Mouse (Mus musculus) neural tube, embryonic 15.5 days (tissue): ENCODE results near the gene Olfr1378. TPM values are rescaled to one million over a fixed set of nuclear protein-coding genes. Genes with fewer than 3 reads are reported as not detected.

Experiments used
- ATAC-seq: fragments of 200-750 bp; cut with Nextera tagmentation; 2 replicates; pipeline ENCODE4 v1.8.0; 2017; ENCODE audit warnings: mild to moderate bottlenecking, moderate TSS enrichment, moderate library complexity; ENCODE audit not compliant: low FRiP score
- H3K27ac ChIP-seq: fragments of 300-500 bp; sonication (generic); replicated peaks from 2 replicates; pipeline ENCODE4 v1.5.1; 2015; ENCODE audit warnings: mild to moderate bottlenecking, inconsistent platforms
- H3K27me3 ChIP-seq: fragments of 300-500 bp; sonication (generic); replicated peaks from 2 replicates; pipeline ENCODE4 v1.6.1; 2015; ENCODE audit warnings: inconsistent platforms
- H3K36me3 ChIP-seq: fragments of 300-500 bp; sonication (generic); 2 replicates; pipeline ENCODE4 v1.6.1; 2015; ENCODE audit warnings: inconsistent platforms
- H3K4me1 ChIP-seq: fragments of 300-500 bp; sonication (generic); 2 replicates; pipeline ENCODE4 v1.6.1; 2015; ENCODE audit warnings: inconsistent platforms
- H3K4me2 ChIP-seq: fragments of 300-500 bp; sonication (generic); 2 replicates; pipeline ENCODE4 v1.6.1; 2015; ENCODE audit warnings: inconsistent platforms, mild to moderate bottlenecking, moderate library complexity
- H3K4me3 ChIP-seq: fragments of 300-500 bp; sonication (generic); replicated peaks from 2 replicates; pipeline ENCODE4 v1.5.1; 2015; ENCODE audit warnings: mild to moderate bottlenecking, inconsistent platforms
- H3K9ac ChIP-seq: fragments of 300-500 bp; sonication (generic); replicated peaks from 2 replicates; pipeline ENCODE4 v1.6.1; 2015; ENCODE audit warnings: mild to moderate bottlenecking, inconsistent platforms
- H3K9me3 ChIP-seq: fragments of 300-500 bp; sonication (generic); replicated peaks from 2 replicates; pipeline ENCODE4 v1.6.1; 2016; ENCODE audit warnings: inconsistent platforms
- WGBS: fragments of 180-500 bp; shearing (Covaris S2); methylation state at CpG from one replicate; pipeline ENCODE4 v1.1.7; 2015; ENCODE audit warnings: mixed read lengths; 5-methylcytosine and 5-hydroxymethylcytosine counted together
- polyA plus RNA-seq: library from polyadenylated mRNA; unstranded; fragments of >200 nt; fragmentation: Nextera tagmentation; extraction: Ambion mirVana; gene quantifications from 2 replicates; pipeline ENCODE4 v1.2.1, GENCODE M21; 2015

The Olfr1378 gene
- polyA plus RNA-seq, 1 experiment from 2014 or later: not detected

- WGBS: 75% methylated on average over 4 of the region's 4 CpGs
Measured at GRCm38 (mm10) chr11:50977216-50977615, 10.9 kb downstream of the Olfr1378 start.

GRCm38 (mm10) chr11:50981667-50982066 lies 15.3 kb downstream of the Olfr1378 start, which contains the start of gene Olfr1377:
Gene Olfr1377 (plus strand): TSS chr11:50981967.
- ATAC-seq: no peak
- 75% methylated on average over 5 of the region's 5 CpGs for WGBS
- no peaks in the 10 kb centered on the region for H3K36me3 ChIP-seq
- H3K4me2 ChIP-seq: no peak within 1 kb of the TSS
- H3K4me1 ChIP-seq: no peaks in the 10 kb centered on the region
- no peaks in the 10 kb centered on the region for H3K9me3 ChIP-seq
- H3K9ac ChIP-seq: no peak within 1 kb of the TSS
- no peaks in the 10 kb centered on the region for H3K27me3 ChIP-seq
- H3K4me3 ChIP-seq: no peak within 1 kb of the TSS
- no peak within 1 kb of the TSS for H3K27ac ChIP-seq

More at GRCm38 (mm10) chr11:50977216-50977615, 10.9 kb downstream of the Olfr1378 start:
- Histone ChIP-seq H3K4me3 (no peak overlapping the region), H3K4me2 (no peak overlapping the region), H3K4me1 (no peaks in the 10 kb centered on the region), H3K9ac (no peak overlapping the region), H3K36me3 (no peaks in the 10 kb centered on the region), H3K27ac (no peak overlapping the region), H3K27me3 (no peaks in the 10 kb centered on the region), H3K9me3 (no peaks in the 10 kb centered on the region)
- ATAC-seq: no peak

- H3K4me1 ChIP-seq: no peaks in the 10 kb centered on the region
- H3K27ac ChIP-seq: no peak within 1 kb of the TSS
- no peaks in the 10 kb centered on the region for H3K36me3 ChIP-seq
- no peak within 1 kb of the TSS for H3K4me2 ChIP-seq
- no peaks in the 10 kb centered on the region for H3K9me3 ChIP-seq
- H3K9ac ChIP-seq: no peak within 1 kb of the TSS
- no peaks in the 10 kb centered on the region for H3K27me3 ChIP-seq
- 81% methylated on average over 5 of the region's 5 CpGs for WGBS
- H3K4me3 ChIP-seq: no peak within 1 kb of the TSS
- no peak for ATAC-seq
Measured at GRCm38 (mm10) chr11:51003296-51003695, 37.0 kb downstream of the Olfr1378 start, which contains the start of gene Olfr51. Gene Olfr51 (plus strand): TSS chr11:51003596.

- no peak for ATAC-seq
- no peak overlapping the region for H3K4me3 ChIP-seq
- H3K4me1 ChIP-seq: no peaks in the 10 kb centered on the region
- no peak overlapping the region for H3K9ac ChIP-seq
- H3K4me2 ChIP-seq: no peak overlapping the region
- 66% methylated on average over 5 of the region's 5 CpGs for WGBS
- no peaks in the 10 kb centered on the region for H3K27me3 ChIP-seq
- H3K9me3 ChIP-seq: no peaks in the 10 kb centered on the region
- H3K36me3 ChIP-seq: no peaks in the 10 kb centered on the region
- H3K27ac ChIP-seq: no peak overlapping the region
Measured at GRCm38 (mm10) chr11:51011821-51012220, 45.5 kb downstream of the Olfr1378 start.

GRCm38 (mm10) chr11:51013936-51014335 lies 47.6 kb downstream of the Olfr1378 start, which contains the start of gene Olfr54:
Gene Olfr54 (plus strand): TSS chr11:51014236.
- Histone ChIP-seq H3K27ac (no peak within 1 kb of the TSS), H3K9me3 (no peaks in the 10 kb centered on the region), H3K9ac (no peak within 1 kb of the TSS), H3K4me2 (no peak within 1 kb of the TSS), H3K4me1 (no peaks in the 10 kb centered on the region), H3K36me3 (no peaks in the 10 kb centered on the region), H3K4me3 (no peak within 1 kb of the TSS), H3K27me3 (no peaks in the 10 kb centered on the region)
- ATAC-seq: no peak
- WGBS: 71% methylated on average over 1 of the region's 1 CpGs

GRCm38 (mm10) chr11:51016341-51016740 lies 50.0 kb downstream of the Olfr1378 start:
- Histone ChIP-seq H3K27ac (no peak overlapping the region), H3K4me2 (no peak overlapping the region), H3K4me3 (no peak overlapping the region), H3K9me3 (no peaks in the 10 kb centered on the region), H3K4me1 (no peaks in the 10 kb centered on the region), H3K9ac (no peak overlapping the region), H3K27me3 (no peaks in the 10 kb centered on the region), H3K36me3 (no peaks in the 10 kb centered on the region)
- no peak for ATAC-seq
- 67% methylated on average over 2 of the region's 2 CpGs for WGBS

Other genes starting within 250 kb of the Olfr1378 start
- gene Zfp354c, start 138.8 kb upstream of the Olfr1378 start, polyA plus RNA-seq: 45.0 and 52.3 TPM in 2 replicates
- 1.5 TPM in 2 replicates for gene Zfp879, start 125.0 kb upstream of the Olfr1378 start, polyA plus RNA-seq
- 0.04 and 0.11 TPM in 2 replicates for gene Grm6, start 115.8 kb upstream of the Olfr1378 start, polyA plus RNA-seq
- gene Zfp454, start 78.9 kb upstream of the Olfr1378 start, polyA plus RNA-seq: 9.3 and 10.8 TPM in 2 replicates
- gene Zfp2, start 50.4 kb upstream of the Olfr1378 start, polyA plus RNA-seq: 34.9 and 38.5 TPM in 2 replicates
- 5.2 and 5.9 TPM in 2 replicates for gene Zfp354b, start 34.9 kb upstream of the Olfr1378 start, polyA plus RNA-seq
- not detected in 2 replicates for gene 4933414I15Rik, start 22.8 kb upstream of the Olfr1378 start, polyA plus RNA-seq
- gene Prop1, start 12.8 kb upstream of the Olfr1378 start, polyA plus RNA-seq: not detected in 2 replicates
- gene Olfr1377, start 15.4 kb downstream of the Olfr1378 start, polyA plus RNA-seq: not detected in 2 replicates
- gene Olfr51, start 37.1 kb downstream of the Olfr1378 start, polyA plus RNA-seq: not detected in 2 replicates
- gene Olfr54, start 47.7 kb downstream of the Olfr1378 start, polyA plus RNA-seq: not detected in 2 replicates
- gene Olfr1375, start 81.6 kb downstream of the Olfr1378 start, polyA plus RNA-seq: not detected in 2 replicates
- gene Zfp354a, start 92.7 kb downstream of the Olfr1378 start, polyA plus RNA-seq: 11.3 and 12.0 TPM in 2 replicates